Comparison of ENCODE assay signal across 7 mouse cellular contexts in the genomic region with DNA sequence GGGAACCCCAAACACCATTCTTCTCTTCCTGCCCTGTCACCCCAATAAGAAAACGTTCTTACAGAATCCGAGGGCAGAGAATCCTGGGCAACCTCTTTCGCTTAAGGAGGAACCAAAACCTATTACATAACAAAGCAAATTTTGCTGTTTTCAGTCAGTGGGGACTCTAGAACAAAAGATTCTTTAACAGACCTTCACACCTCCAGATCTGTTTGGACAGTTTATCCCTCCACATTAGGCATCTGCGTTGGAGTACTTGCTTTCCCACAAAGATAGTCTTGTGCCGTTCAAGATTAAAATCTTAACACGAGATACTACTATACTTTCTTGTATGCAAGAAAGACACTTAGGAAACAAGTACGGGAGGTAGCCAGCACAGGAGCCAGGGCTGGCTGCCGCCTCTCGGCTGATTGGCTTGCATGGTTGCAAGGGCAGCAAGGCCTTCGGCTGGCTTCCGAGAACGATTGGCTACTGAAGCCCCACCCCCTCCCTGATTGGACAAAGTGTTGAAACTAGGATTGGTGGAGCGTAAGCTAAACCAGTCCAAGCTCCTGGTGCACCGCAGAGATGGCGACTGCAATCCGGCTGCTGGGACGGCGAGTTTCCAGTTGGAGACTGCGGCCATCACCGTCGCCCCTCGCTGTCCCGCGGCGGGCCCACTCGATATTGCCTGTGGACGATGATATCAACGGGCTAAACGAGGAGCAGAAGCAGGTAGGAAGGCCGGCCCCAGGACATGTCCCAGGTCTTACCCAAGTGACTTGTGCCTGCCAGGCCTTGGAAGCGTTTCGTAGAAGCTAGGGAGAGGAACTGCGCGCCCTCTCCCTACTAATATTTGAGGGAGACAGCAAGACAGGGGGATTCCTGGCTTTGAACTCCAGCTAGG. TPM values are rescaled to one million over a fixed set of nuclear protein-coding genes. Genes with fewer than 3 reads are reported as not detected.
DNase-seq lines count a peak whose midpoint lies in the region; ATAC-seq lines count a peak whose summit lies in the region.

A gene (plus strand): TSS at position 501 of the 886 bp plus-strand sequence.

- intact Hi-C loops in left cerebral cortex, postnatal 36 days (cut with DNase I) = loop anchor here (5.0 kb wide), 2 partner anchors 49 to 94 kb away; a partner anchor contains a TSS

- peak within 1 kb of the TSS; percentile 73 for H3K4me3 ChIP-seq in intestine, embryonic 16.5 days (ENCODE audit: low read length)
- peak within 1 kb of the TSS; percentile 71 for H3K4me3 ChIP-seq in midbrain, embryonic 11.5 days (ENCODE audit: low read depth, low read length)

- peak; percentile 100 for ATAC-seq in intestine, embryonic 16.5 days
- ATAC-seq in midbrain, embryonic 11.5 days (ENCODE audit: low FRiP score) = peak; percentile 99

- peaks cover 3% of the 10 kb centered on the region for H3K4me1 ChIP-seq in intestine, embryonic 16.5 days (ENCODE audit: control insufficient read depth, insufficient read depth, low read length)
- H3K4me1 ChIP-seq in midbrain, embryonic 11.5 days (ENCODE audit: control insufficient read depth, insufficient read depth, low read length) = peaks cover 3% of the 10 kb centered on the region; the same call in 1 of the 2 replicates

- H3K9me3 ChIP-seq in intestine, embryonic 16.5 days (ENCODE audit: control insufficient read depth, low read length) = no peaks in the 10 kb centered on the region
- H3K9me3 ChIP-seq in midbrain, embryonic 11.5 days (ENCODE audit: control insufficient read depth, low read length) = no peaks in the 10 kb centered on the region

- under 1% methylated on average over 34 of the region's 34 CpGs for WGBS in intestine, embryonic 16.5 days
- WGBS in midbrain, embryonic 11.5 days = under 1% methylated on average over 34 of the region's 34 CpGs

- peak within 1 kb of the TSS; percentile 87 for H3K4me2 ChIP-seq in intestine, embryonic 16.5 days (ENCODE audit: low read depth, low read length)
- H3K4me2 ChIP-seq in midbrain, embryonic 11.5 days = peak within 1 kb of the TSS; percentile 86

- no peaks in the 10 kb centered on the region for H3K27me3 ChIP-seq in intestine, embryonic 16.5 days (replicated peaks; ENCODE audit: control insufficient read depth, insufficient read depth, low read length)
- no peaks in the 10 kb centered on the region for H3K27me3 ChIP-seq in midbrain, embryonic 11.5 days (ENCODE audit: control insufficient read depth, insufficient read depth, low read length)

- peak within 1 kb of the TSS; percentile 79 for H3K9ac ChIP-seq in intestine, embryonic 16.5 days (ENCODE audit: low read depth, low read length)
- peak within 1 kb of the TSS; percentile 82 for H3K9ac ChIP-seq in midbrain, embryonic 11.5 days (ENCODE audit: low read length)

- peak; percentile 92 for DNase-seq in adrenal gland, adult 8-10 months
- DNase-seq in embryo, embryonic 9.5 days (ENCODE audit: extremely low spot score) = peak; percentile 91
- DNase-seq in gastrocnemius, postnatal 4 days (ENCODE audit: low spot score in 2 of 2) = peak; percentile 77 to 91
- DNase-seq in left cerebral cortex, postnatal 36 days (ENCODE audit: low spot score in 2 of 2) = peak; percentile 88 to 89
- DNase-seq in midbrain, embryonic 11.5 days (ENCODE audit: low spot score, missing footprints) = peak; percentile 97
- DNase-seq in skeletal muscle tissue, adult 2 months (ENCODE audit: low read depth, low spot score) = peak; percentile 97

- peak within 1 kb of the TSS; percentile 59; the same call in 1 of the 2 replicates for H3K27ac ChIP-seq in intestine, embryonic 16.5 days (ENCODE audit: low read length)
- no peak within 1 kb of the TSS for H3K27ac ChIP-seq in midbrain, embryonic 11.5 days (ENCODE audit: low read depth, low read length)

- H3K36me3 ChIP-seq in intestine, embryonic 16.5 days (ENCODE audit: control insufficient read depth, insufficient read depth, low read length) = peaks cover 4% of the 10 kb centered on the region; the same call in 1 of the 2 replicates
- H3K36me3 ChIP-seq in midbrain, embryonic 11.5 days (ENCODE audit: control insufficient read depth, insufficient read depth, low read length) = no peaks in the 10 kb centered on the region

RNA-seq across cellular contexts. Expression of the gene that starts here (rescaled TPM):
- total RNA-seq in adrenal gland, adult 8-10 months (2022) = 100 to 1,000 TPM; 250 to 438 (median 309) TPM
- total RNA-seq in gastrocnemius, postnatal 4 days (2021) = 10 to 100 TPM; 71.4 to 74.5 TPM
- 41.9 and 51.3 TPM in 2 replicates for polyA plus RNA-seq in intestine, embryonic 16.5 days (2015; fragmentation: Nextera tagmentation; extraction: Ambion mirVana)
- 10 to 100 TPM; 58.2 to 73.7 TPM for total RNA-seq in left cerebral cortex, postnatal 36 days (2021)
- polyA plus RNA-seq in midbrain, embryonic 11.5 days (2014; fragmentation: Nextera tagmentation; extraction: Ambion mirVana) = 40.5 and 44.4 TPM in 2 replicates
